Mouse (Mus musculus) liver, embryonic 13.5 days (tissue): Measurements from ENCODE around the gene Wdr73. TPM values are rescaled to one million over a fixed set of nuclear protein-coding genes. Genes with fewer than 3 reads are reported as not detected.

Source experiments
- ATAC-seq: fragments of 200-750 bp; cut with Nextera tagmentation; 2 replicates; pipeline ENCODE4 v1.8.0; 2017; ENCODE audit warnings: low read depth, mild to moderate bottlenecking, moderate number of reproducible peaks, moderate library complexity
- DNase-seq: peaks from one replicate; pipeline ENCODE4 v3.0.0; 2022
- H3K27ac ChIP-seq: fragments of 300-500 bp; sonication (generic); 2 replicates; pipeline ENCODE4 v1.5.1; 2015; ENCODE audit warnings: moderate library complexity, mild to moderate bottlenecking, inconsistent platforms
- H3K27me3 ChIP-seq: fragments of 300-500 bp; sonication (generic); 2 replicates; pipeline ENCODE4 v1.6.1; 2015; ENCODE audit warnings: mild to moderate bottlenecking, inconsistent platforms
- H3K36me3 ChIP-seq: fragments of 300-500 bp; sonication (generic); 2 replicates; pipeline ENCODE4 v1.6.1; 2015; ENCODE audit warnings: mild to moderate bottlenecking, inconsistent platforms
- H3K4me1 ChIP-seq: fragments of 300-500 bp; sonication (generic); replicated peaks from 2 replicates; pipeline ENCODE4 v1.6.1; 2015; ENCODE audit warnings: inconsistent platforms
- H3K4me2 ChIP-seq: fragments of 300-500 bp; sonication (generic); 2 replicates; pipeline ENCODE4 v1.6.1; 2015; ENCODE audit warnings: inconsistent platforms, mild to moderate bottlenecking, moderate library complexity
- H3K4me3 ChIP-seq: fragments of 300-500 bp; sonication (generic); replicated peaks from 2 replicates; pipeline ENCODE4 v1.5.1; 2015; ENCODE audit warnings: mild to moderate bottlenecking, inconsistent platforms
- H3K9ac ChIP-seq: fragments of 300-500 bp; sonication (generic); 2 replicates; pipeline ENCODE4 v1.6.1; 2015; ENCODE audit warnings: mild to moderate bottlenecking, inconsistent platforms
- H3K9me3 ChIP-seq: fragments of 300-500 bp; sonication (generic); replicated peaks from 2 replicates; pipeline ENCODE4 v1.6.1; 2016; ENCODE audit warnings: inconsistent platforms
- WGBS: fragments of 180-500 bp; shearing (Covaris S2); methylation state at CpG from one replicate; pipeline ENCODE4 v1.1.7; 2015; ENCODE audit not compliant: insufficient replicate concordance; 5-methylcytosine and 5-hydroxymethylcytosine counted together
- polyA plus RNA-seq: library from polyadenylated mRNA; unstranded; fragments of >200 nt; fragmentation: Nextera tagmentation; extraction: Ambion mirVana; gene quantifications from 2 replicates; pipeline ENCODE4 v1.2.1, GENCODE M21; 2015

Wdr73 gene
- polyA plus RNA-seq, 1 experiment from 2014 or later, result 22.5 TPM

GRCm38 (mm10) chr7:80894196-80894595, 6.9 kb downstream of the Wdr73 start:
- Histone ChIP-seq H3K9me3 (no peaks in the 10 kb centered on the region), H3K27ac (no peak overlapping the region), H3K4me3 (no peak overlapping the region), H3K4me1 (peaks cover 23% of the 10 kb centered on the region), H3K9ac (no peak overlapping the region), H3K4me2 (no peak overlapping the region), H3K27me3 (no peaks in the 10 kb centered on the region), H3K36me3 (peaks cover 85% of the 10 kb centered on the region)
- ATAC-seq, result no peak
- WGBS, result 86% methylated on average over 7 of the region's 7 CpGs
- no peak for DNase-seq

- Histone ChIP-seq H3K4me2 (no peak overlapping the region), H3K36me3 (peaks cover 85% of the 10 kb centered on the region), H3K4me1 (peaks cover 28% of the 10 kb centered on the region), H3K27ac (no peak overlapping the region), H3K4me3 (no peak overlapping the region), H3K27me3 (no peaks in the 10 kb centered on the region), H3K9me3 (no peaks in the 10 kb centered on the region), H3K9ac (no peak overlapping the region)
- 78% methylated on average over 6 of the region's 6 CpGs for WGBS
- ATAC-seq, result no peak
- no peak for DNase-seq
Measured at GRCm38 (mm10) chr7:80893753-80894129, 7.3 kb downstream of the Wdr73 start.

- no peak for ATAC-seq
- Histone ChIP-seq H3K36me3 (peaks cover 84% of the 10 kb centered on the region), H3K4me2 (no peak overlapping the region), H3K4me3 (no peak overlapping the region), H3K27me3 (no peaks in the 10 kb centered on the region), H3K9ac (no peak overlapping the region), H3K4me1 (peaks cover 30% of the 10 kb centered on the region), H3K27ac (no peak overlapping the region), H3K9me3 (no peaks in the 10 kb centered on the region)
- WGBS, result 82% methylated on average over 15 of the region's 15 CpGs
- DNase-seq, result no peak
Measured at GRCm38 (mm10) chr7:80893086-80893752, 7.8 kb downstream of the Wdr73 start.

- H3K9me3 ChIP-seq, result no peaks in the 10 kb centered on the region
- H3K4me2 ChIP-seq, result no peak overlapping the region
- peak overlapping the region; percentile 55 for H3K27ac ChIP-seq
- WGBS, result 51% methylated on average over 13 of the region's 13 CpGs
- DNase-seq (no peak), ATAC-seq (no peak)
- H3K9ac ChIP-seq, result no peak overlapping the region
- no peak overlapping the region for H3K4me3 ChIP-seq
- H3K36me3 ChIP-seq, result peaks cover 56% of the 10 kb centered on the region
- peaks cover 18% of the 10 kb centered on the region for H3K4me1 ChIP-seq
- no peaks in the 10 kb centered on the region for H3K27me3 ChIP-seq
Measured at GRCm38 (mm10) chr7:80889841-80890241, 11.2 kb downstream of the Wdr73 start.

- DNase-seq, result no peak
- peaks cover 49% of the 10 kb centered on the region for H3K36me3 ChIP-seq
- no peaks in the 10 kb centered on the region for H3K9me3 ChIP-seq
- WGBS, result 61% methylated on average over 9 of the region's 9 CpGs
- ATAC-seq, result peak; percentile 42; the same call in 1 of the 2 replicates
- no peak overlapping the region for H3K4me3 ChIP-seq
- H3K27ac ChIP-seq, result peak overlapping the region; percentile 55
- H3K4me1 ChIP-seq, result peaks cover 18% of the 10 kb centered on the region
- H3K4me2 ChIP-seq, result no peak overlapping the region
- no peak overlapping the region for H3K9ac ChIP-seq
- no peaks in the 10 kb centered on the region for H3K27me3 ChIP-seq
Measured at GRCm38 (mm10) chr7:80889021-80889511, 12.0 kb downstream of the Wdr73 start.

GRCm38 (mm10) chr7:80888595-80888994, 12.5 kb downstream of the Wdr73 start:
- H3K27ac ChIP-seq, result no peak overlapping the region; the same call in 1 of the 2 replicates
- peaks cover 44% of the 10 kb centered on the region for H3K36me3 ChIP-seq
- H3K4me2 ChIP-seq, result no peak overlapping the region
- no peak for DNase-seq
- 73% methylated on average over 7 of the region's 7 CpGs for WGBS
- peaks cover 18% of the 10 kb centered on the region for H3K4me1 ChIP-seq
- no peaks in the 10 kb centered on the region for H3K27me3 ChIP-seq
- no peak overlapping the region for H3K9ac ChIP-seq
- ATAC-seq, result no peak
- no peaks in the 10 kb centered on the region for H3K9me3 ChIP-seq
- no peak overlapping the region for H3K4me3 ChIP-seq

- Histone ChIP-seq H3K36me3 (peaks cover 15% of the 10 kb centered on the region), H3K27ac (no peak overlapping the region), H3K27me3 (no peaks in the 10 kb centered on the region), H3K4me1 (peaks cover 25% of the 10 kb centered on the region), H3K4me2 (no peak overlapping the region), H3K9ac (no peak overlapping the region), H3K4me3 (no peak overlapping the region), H3K9me3 (no peaks in the 10 kb centered on the region)
- WGBS, result 17% methylated on average over 1 of the region's 1 CpGs
- DNase-seq (no peak), ATAC-seq (no peak)
Measured at GRCm38 (mm10) chr7:80885666-80886065, 15.4 kb downstream of the Wdr73 start.

GRCm38 (mm10) chr7:80882830-80883505, 18.1 kb downstream of the Wdr73 start:
- no peak overlapping the region for H3K27ac ChIP-seq

GRCm38 (mm10) chr7:80875727-80876126, 25.3 kb downstream of the Wdr73 start:
- H3K4me2 ChIP-seq, result no peak overlapping the region
- ATAC-seq (no peak), DNase-seq (no peak)
- H3K9me3 ChIP-seq, result no peaks in the 10 kb centered on the region
- H3K27me3 ChIP-seq, result peaks cover 13% of the 10 kb centered on the region
- 0 out of 2 replicates have a peak, but pooled peaks cover 8% of the 10 kb centered on the region for H3K4me1 ChIP-seq
- no peak overlapping the region for H3K9ac ChIP-seq
- WGBS, result 58% methylated on average over 37 of the region's 37 CpGs
- no peak overlapping the region for H3K4me3 ChIP-seq
- no peak overlapping the region for H3K27ac ChIP-seq
- H3K36me3 ChIP-seq, result peaks cover 24% of the 10 kb centered on the region

More at GRCm38 (mm10) chr7:80882830-80883505, 18.1 kb downstream of the Wdr73 start:
- no peaks in the 10 kb centered on the region for H3K36me3 ChIP-seq
- H3K27me3 ChIP-seq, result no peaks in the 10 kb centered on the region
- H3K4me2 ChIP-seq, result peak overlapping the region; percentile 40
- H3K9me3 ChIP-seq, result no peaks in the 10 kb centered on the region
- peaks cover 10% of the 10 kb centered on the region for H3K4me1 ChIP-seq
- ATAC-seq, result peak; percentile 85
- H3K4me3 ChIP-seq, result peak overlapping the region; percentile 26; the same call in 1 of the 2 replicates
- 12% methylated on average over 14 of the region's 14 CpGs for WGBS
- no peak overlapping the region; the same call in 1 of the 2 replicates for H3K9ac ChIP-seq
- peak; percentile 53 for DNase-seq

GRCm38 (mm10) chr7:80873631-80874030, 27.4 kb downstream of the Wdr73 start:
- 73% methylated on average over 2 of the region's 2 CpGs for WGBS
- H3K9me3 ChIP-seq, result no peaks in the 10 kb centered on the region

GRCm38 (mm10) chr7:80873038-80873437, 28.0 kb downstream of the Wdr73 start:
- H3K36me3 ChIP-seq, result peaks cover 25% of the 10 kb centered on the region
- ATAC-seq, result peak; percentile 48
- H3K4me3 ChIP-seq, result no peak overlapping the region

More at GRCm38 (mm10) chr7:80873631-80874030, 27.4 kb downstream of the Wdr73 start:
- Histone ChIP-seq H3K27me3 (peaks cover 13% of the 10 kb centered on the region), H3K27ac (no peak overlapping the region), H3K4me3 (no peak overlapping the region), H3K36me3 (peaks cover 24% of the 10 kb centered on the region), H3K4me1 (0 out of 2 replicates have a peak, but pooled peaks cover 8% of the 10 kb centered on the region), H3K9ac (no peak overlapping the region), H3K4me2 (no peak overlapping the region)
- DNase-seq (no peak), ATAC-seq (no peak)

More at GRCm38 (mm10) chr7:80873038-80873437, 28.0 kb downstream of the Wdr73 start:
- H3K27ac ChIP-seq, result no peak overlapping the region
- H3K9me3 ChIP-seq, result no peaks in the 10 kb centered on the region
- no peak overlapping the region for H3K4me2 ChIP-seq
- H3K9ac ChIP-seq, result no peak overlapping the region
- no peak for DNase-seq
- 0 out of 2 replicates have a peak, but pooled peaks cover 8% of the 10 kb centered on the region for H3K4me1 ChIP-seq
- H3K27me3 ChIP-seq, result peaks cover 13% of the 10 kb centered on the region
- 33% methylated on average over 5 of the region's 5 CpGs for WGBS
